In genomic region chr1:65926696-65927095, GRCm38 (mm10) we compare ENCODE assay signal across 11 mouse cellular contexts. TPM values are rescaled to one million over a fixed set of nuclear protein-coding genes. Genes with fewer than 3 reads are reported as not detected.
"Had no signal": no experiment of that assay in that cellular context is flagged by ENCODE, and none has a peak within 500 bp of the region (broad histone marks: within the 10 kb centered on the region; RNA-seq: fewer than 3 reads in every experiment).

No protein-coding gene starts in this region.

RNA-seq across cellular contexts. Expression of gene Crygf, which starts 0.4 kb away (rescaled TPM):
- polyA plus RNA-seq: neural tube, embryonic 14.5 days; neural tube, embryonic 15.5 days; small intestine, adult 2 months; spleen, adult 2 months; stomach, embryonic 14.5 days; stomach, embryonic 15.5 days; stomach, embryonic 16.5 days; stomach, postnatal 0 days; testis, adult 2 months; thymus, postnatal 0 days; urinary bladder, adult 2 months had no signal
